Comparison of ENCODE assay signal across 21 mouse cellular contexts in genomic region chr4:83739891-83740277, GRCm38 (mm10).
"Had no signal": no experiment of that assay in that cellular context is flagged by ENCODE, and none has a peak within 500 bp of the region (broad histone marks: within the 10 kb centered on the region; RNA-seq: fewer than 3 reads in every experiment).

No protein-coding gene starts in this region.

- H3K9ac ChIP-seq: liver, embryonic 13.5 days; neural tube, embryonic 12.5 days had no signal

- H3K36me3 ChIP-seq: liver, embryonic 13.5 days; neural tube, embryonic 12.5 days had no signal

- H3K4me3 ChIP-seq: layer of hippocampus, adult 2 months; left cerebral cortex, adult 2 months; liver, embryonic 13.5 days; megakaryocyte, embryonic 14.5 days; neural tube, embryonic 12.5 days had no signal

- H3K9me3 ChIP-seq: liver, embryonic 13.5 days; megakaryocyte, embryonic 14.5 days; neural tube, embryonic 12.5 days had no signal

- H3K27ac ChIP-seq: kidney, postnatal 0 days; layer of hippocampus, adult 2 months; left cerebral cortex, adult 2 months; liver, embryonic 13.5 days; macrophage; neural tube, embryonic 12.5 days; stomach, postnatal 0 days had no signal

- DNase-seq: kidney, adult 2 months; kidney, postnatal 25 days; layer of hippocampus, adult 9-11 months; layer of hippocampus, postnatal 36 days; liver, embryonic 13.5 days; lung, adult 2 months; lung, postnatal 14 days; right cerebral cortex, adult 18-20 months; right cerebral cortex, postnatal 14 days; right cerebral cortex, postnatal 4 days; thymus, adult 2 months; thymus, postnatal 25 days had no signal

- H3K4me1 ChIP-seq: megakaryocyte, embryonic 14.5 days; neural tube, embryonic 12.5 days had no signal

- H3K4me2 ChIP-seq: liver, embryonic 13.5 days; midbrain, embryonic 11.5 days; neural tube, embryonic 12.5 days had no signal

- H3K27me3 ChIP-seq: liver, embryonic 13.5 days; megakaryocyte, embryonic 14.5 days; neural tube, embryonic 12.5 days had no signal

- ATAC-seq: intestine, postnatal 0 days had no signal
